In the genomic region with DNA sequence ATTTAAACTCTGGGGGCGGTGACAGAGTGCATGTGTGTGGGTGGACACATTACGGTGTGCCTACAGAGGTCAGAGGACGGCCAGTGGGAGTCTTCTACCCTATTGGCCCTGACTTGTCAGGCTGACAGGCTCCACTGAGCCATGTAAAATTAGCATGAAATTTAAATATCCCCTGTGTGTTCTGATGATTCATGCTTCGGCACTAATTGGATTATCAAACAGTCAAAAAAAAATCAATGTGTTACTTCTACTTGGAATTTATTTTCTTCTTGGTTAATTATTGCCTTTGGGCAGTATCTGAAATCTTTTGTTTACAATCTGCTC, we compare ENCODE assay signal across 14 mouse cellular contexts. TPM values are rescaled to one million over a fixed set of nuclear protein-coding genes. Genes with fewer than 3 reads are reported as not detected.
DNase-seq lines count a peak whose midpoint lies in the region; ATAC-seq and TF ChIP-seq lines count a peak whose summit lies in the region.
"Had no signal": no experiment of that assay in that cellular context is flagged by ENCODE, and none has a peak within 500 bp of the region (broad histone marks: within the 10 kb centered on the region; RNA-seq: fewer than 3 reads in every experiment).

No protein-coding gene starts in this region.

- no peaks in the 10 kb centered on the region for H3K9me3 ChIP-seq in kidney, embryonic 14.5 days (ENCODE audit: control insufficient read depth, low read length)
- no peaks in the 10 kb centered on the region for H3K9me3 ChIP-seq in midbrain, embryonic 16.5 days (replicated peaks; ENCODE audit: control insufficient read depth, low read length, poor library complexity, severe bottlenecking)
- H3K9me3 ChIP-seq in intestine, postnatal 0 days (ENCODE audit: control insufficient read depth), result no peaks in the 10 kb centered on the region
- H3K9me3 ChIP-seq: limb, embryonic 12.5 days; lung, embryonic 15.5 days had no signal

- TF ChIP-seq CTCF in kidney, adult 2 months (conservative IDR thresholded peaks at IDR 0.05; ENCODE audit: insufficient read depth, insufficient read length, low read depth, low read length), result no peak
- no peak for TF ChIP-seq CTCF in intestine, postnatal 0 days (IDR thresholded peaks at IDR 0.05; ENCODE audit: low read depth)

- intact Hi-C loops in heart, postnatal 25 days (cut with DNase I), result loop anchor here (1.0 to 5.0 kb wide), 4 partner anchors 86 to 491 kb away; no protein-coding TSS in a partner anchor

- no peak overlapping the region for H3K4me3 ChIP-seq in kidney, adult 2 months (ENCODE audit: insufficient read depth, low read depth, low read length)
- no peak overlapping the region for H3K4me3 ChIP-seq in kidney, embryonic 14.5 days (ENCODE audit: low read length)
- H3K4me3 ChIP-seq in midbrain, embryonic 16.5 days (ENCODE audit: low read depth, low read length), result no peak overlapping the region
- H3K4me3 ChIP-seq in intestine, postnatal 0 days (ENCODE audit: low read depth, low read length), result no peak overlapping the region
- H3K4me3 ChIP-seq: limb, embryonic 12.5 days; lung, embryonic 15.5 days; myocyte had no signal

- H3K9ac ChIP-seq in kidney, embryonic 14.5 days (ENCODE audit: low read depth, low read length), result no peak overlapping the region
- no peak overlapping the region for H3K9ac ChIP-seq in midbrain, embryonic 16.5 days (ENCODE audit: low read depth, low read length)
- no peak overlapping the region for H3K9ac ChIP-seq in intestine, postnatal 0 days (ENCODE audit: low read depth, low read length)
- H3K9ac ChIP-seq: limb, embryonic 12.5 days; lung, embryonic 15.5 days had no signal

- no peaks in the 10 kb centered on the region for H3K27me3 ChIP-seq in kidney, adult 2 months (replicated peaks; ENCODE audit: control insufficient read depth, insufficient read depth, low read length)
- no peaks in the 10 kb centered on the region for H3K27me3 ChIP-seq in kidney, embryonic 14.5 days (ENCODE audit: control insufficient read depth, insufficient read depth, low read length)
- peaks cover 7% of the 10 kb centered on the region; the same call in 1 of the 2 replicates for H3K27me3 ChIP-seq in midbrain, embryonic 16.5 days (ENCODE audit: control insufficient read depth, insufficient read depth, low read depth, low read length)
- H3K27me3 ChIP-seq in intestine, postnatal 0 days (replicated peaks; ENCODE audit: control insufficient read depth, insufficient read depth, low read length), result no peaks in the 10 kb centered on the region

- ATAC-seq in kidney, embryonic 14.5 days (ENCODE audit: low FRiP score, low TSS enrichment), result 0 out of 2 replicates have a peak, but pooled peaks have one; percentile 24
- ATAC-seq in midbrain, embryonic 16.5 days, result peak; percentile 63
- ATAC-seq in intestine, postnatal 0 days, result no peak

- 14% methylated on average over 4 of the region's 4 CpGs for WGBS in kidney, adult 2 months
- WGBS in kidney, embryonic 14.5 days, result 27% methylated on average over 4 of the region's 4 CpGs
- 21% methylated on average over 4 of the region's 4 CpGs for WGBS in midbrain, embryonic 16.5 days
- 63% methylated on average over 4 of the region's 4 CpGs for WGBS in intestine, postnatal 0 days

- no peak overlapping the region for H3K27ac ChIP-seq in kidney, adult 2 months (ENCODE audit: insufficient read depth, low read depth, low read length)
- no peak overlapping the region for H3K27ac ChIP-seq in kidney, embryonic 14.5 days (ENCODE audit: low read depth, low read length)
- H3K27ac ChIP-seq in midbrain, embryonic 16.5 days (ENCODE audit: low read length), result no peak overlapping the region
- no peak overlapping the region for H3K27ac ChIP-seq in intestine, postnatal 0 days (ENCODE audit: low read depth, low read length)
- H3K27ac ChIP-seq: limb, embryonic 12.5 days; lung, embryonic 15.5 days had no signal

- TF ChIP-seq POLR2A in kidney, adult 2 months (IDR thresholded peaks at IDR 0.05; ENCODE audit: low read depth, low read length), result no peak

- H3K4me1 ChIP-seq in kidney, adult 2 months (ENCODE audit: control insufficient read depth, insufficient read depth, low read length), result no peaks in the 10 kb centered on the region
- 0 out of 2 replicates have a peak, but pooled peaks cover 2% of the 10 kb centered on the region for H3K4me1 ChIP-seq in kidney, embryonic 14.5 days (ENCODE audit: control insufficient read depth, insufficient read depth, low read length)
- no peaks in the 10 kb centered on the region for H3K4me1 ChIP-seq in midbrain, embryonic 16.5 days (ENCODE audit: control insufficient read depth, insufficient read depth, low read length)
- H3K4me1 ChIP-seq in intestine, postnatal 0 days (replicated peaks; ENCODE audit: control insufficient read depth, insufficient read depth, low read length), result no peaks in the 10 kb centered on the region
- H3K4me1 ChIP-seq: limb, embryonic 12.5 days had no signal

- H3K4me2 ChIP-seq in kidney, embryonic 14.5 days (replicated peaks; ENCODE audit: low read depth, low read length), result no peak overlapping the region
- H3K4me2 ChIP-seq in midbrain, embryonic 16.5 days (ENCODE audit: low read length), result no peak overlapping the region
- no peak overlapping the region for H3K4me2 ChIP-seq in intestine, postnatal 0 days (replicated peaks; ENCODE audit: low read depth)
- H3K4me2 ChIP-seq: limb, embryonic 12.5 days; lung, embryonic 15.5 days had no signal

- no peaks in the 10 kb centered on the region for H3K36me3 ChIP-seq in kidney, adult 2 months (ENCODE audit: control insufficient read depth, insufficient read depth, low read length)
- no peaks in the 10 kb centered on the region for H3K36me3 ChIP-seq in kidney, embryonic 14.5 days (ENCODE audit: control insufficient read depth, insufficient read depth, low read length)
- H3K36me3 ChIP-seq in midbrain, embryonic 16.5 days (ENCODE audit: control insufficient read depth, insufficient read depth, low read length), result no peaks in the 10 kb centered on the region
- no peaks in the 10 kb centered on the region for H3K36me3 ChIP-seq in intestine, postnatal 0 days (ENCODE audit: control insufficient read depth, insufficient read depth)
- H3K36me3 ChIP-seq: limb, embryonic 12.5 days; lung, embryonic 15.5 days had no signal

- peak; percentile 51 for DNase-seq in kidney, adult 2 months
- DNase-seq in kidney, adult 18-20 months, result no peak
- DNase-seq in MN1 (ENCODE audit: low spot score), result peak; percentile 58
- DNase-seq in heart, postnatal 25 days (ENCODE audit: low spot score), result no peak
- DNase-seq: adrenal gland, adult 8-10 months; layer of hippocampus, adult 9-11 months had no signal

RNA-seq across cellular contexts. Expression of a gene that starts 22.3 kb away (rescaled TPM):
- 7.5 and 10.2 TPM in 2 replicates for polyA plus RNA-seq in kidney, adult 2 months (2012; rRNA removed)
- 0.09 and 0.23 TPM in 2 replicates for polyA plus RNA-seq in kidney, embryonic 14.5 days (2014; fragmentation: Nextera tagmentation; extraction: Ambion mirVana)
- 0.18 and 0.40 TPM in 2 replicates for polyA plus RNA-seq in midbrain, embryonic 16.5 days (2015; fragmentation: Nextera tagmentation; extraction: Ambion mirVana)
- polyA plus RNA-seq in intestine, postnatal 0 days (2015; fragmentation: Nextera tagmentation; extraction: Ambion mirVana), result 0.34 and 0.84 TPM in 2 replicates
- total RNA-seq in heart, postnatal 25 days (2021), result not detected
- total RNA-seq: adrenal gland, adult 8-10 months; heart, adult 18-20 months; heart, postnatal 4 days had no signal
- polyA plus RNA-seq: limb, embryonic 12.5 days; lung, embryonic 15.5 days had no signal

RNA-seq across cellular contexts. Expression of a gene that starts 42.8 kb away (rescaled TPM):
- 2.8 and 3.5 TPM in 2 replicates for polyA plus RNA-seq in kidney, adult 2 months (2012; rRNA removed)
- 8.8 and 10.0 TPM in 2 replicates for polyA plus RNA-seq in kidney, embryonic 14.5 days (2014; fragmentation: Nextera tagmentation; extraction: Ambion mirVana)
- 28.3 and 34.5 TPM in 2 replicates for polyA plus RNA-seq in midbrain, embryonic 16.5 days (2015; fragmentation: Nextera tagmentation; extraction: Ambion mirVana)
- 225 and 241 TPM in 2 replicates for polyA plus RNA-seq in intestine, postnatal 0 days (2015; fragmentation: Nextera tagmentation; extraction: Ambion mirVana)
- 1 to 10 TPM; 8.8 to 9.5 TPM for total RNA-seq in heart, postnatal 25 days (2021)

Comparison
In these comparisons a context has a peak if more than half of its experiments do, and no peak if none do; other contexts are left out.
1. DNase-seq: peak in kidney, adult 2 months (single experiment) and MN1 (single experiment); none in kidney, adult 18-20 months (single experiment) and heart, postnatal 25 days (single experiment).